10 mouse cellular contexts compared by ENCODE assay signal in the genomic region with DNA sequence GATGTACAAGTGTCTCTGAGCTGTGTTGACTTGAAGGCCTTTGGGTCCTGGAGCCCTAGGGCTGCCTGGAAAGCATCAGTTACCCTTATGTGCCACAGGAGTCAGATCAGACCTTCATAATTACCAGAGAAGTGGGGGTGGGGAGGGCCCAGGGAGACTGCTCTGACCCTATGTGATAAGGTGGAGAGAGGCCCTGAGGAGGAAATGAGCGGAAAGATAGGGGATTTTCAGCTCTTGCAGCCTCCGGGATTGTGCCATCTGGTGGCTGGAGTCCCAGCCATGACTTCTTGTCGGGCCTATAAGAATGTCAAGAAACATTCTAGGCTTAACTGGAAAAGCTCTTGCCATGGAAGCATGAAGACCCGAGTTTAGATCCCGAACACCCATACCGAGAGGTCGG. TPM values are rescaled to one million over a fixed set of nuclear protein-coding genes. Genes with fewer than 3 reads are reported as not detected.
A peak's percentile ranks its signal among the peaks of the same experiment; 100 is the strongest.
DNase-seq lines count a peak whose midpoint lies in the region; ATAC-seq and TF ChIP-seq lines count a peak whose summit lies in the region.
"Had no signal": no experiment of that assay in that cellular context is flagged by ENCODE, and none has a peak within 500 bp of the region (broad histone marks: within the 10 kb centered on the region; RNA-seq: fewer than 3 reads in every experiment).

No protein-coding gene starts in this region.

- H3K9ac ChIP-seq in neural tube, embryonic 11.5 days (ENCODE audit: low read length), result no peak overlapping the region
- H3K9ac ChIP-seq in neural tube, embryonic 15.5 days (replicated peaks), result no peak overlapping the region
- H3K9ac ChIP-seq in liver, embryonic 16.5 days (ENCODE audit: low read depth, low read length), result peak overlapping the region; percentile 17; the same call in 1 of the 2 replicates
- H3K9ac ChIP-seq in stomach, postnatal 0 days (ENCODE audit: low read length), result no peak overlapping the region

- ATAC-seq in neural tube, embryonic 11.5 days (ENCODE audit: insufficient read depth, low FRiP score, low TSS enrichment), result no peak
- ATAC-seq in neural tube, embryonic 15.5 days (ENCODE audit: low FRiP score), result no peak
- peak; percentile 96 for ATAC-seq in liver, embryonic 16.5 days (ENCODE audit: low read depth)
- ATAC-seq in stomach, postnatal 0 days (ENCODE audit: low FRiP score, low TSS enrichment), result peak; percentile 42; the same call in 1 of the 2 replicates
- no peak for ATAC-seq in CD4-positive, CD25-positive, alpha-beta regulatory T cell, adult 4 months

- no peaks in the 10 kb centered on the region for H3K4me1 ChIP-seq in neural tube, embryonic 11.5 days (ENCODE audit: control insufficient read depth, insufficient read depth, low read length)
- H3K4me1 ChIP-seq in neural tube, embryonic 15.5 days, result 0 out of 2 replicates have a peak, but pooled peaks cover 2% of the 10 kb centered on the region
- H3K4me1 ChIP-seq in liver, embryonic 16.5 days (ENCODE audit: control insufficient read depth, low read depth, low read length), result peaks cover 37% of the 10 kb centered on the region
- H3K4me1 ChIP-seq in stomach, postnatal 0 days (replicated peaks; ENCODE audit: control insufficient read depth, insufficient read depth), result no peaks in the 10 kb centered on the region

- H3K4me2 ChIP-seq in neural tube, embryonic 11.5 days (ENCODE audit: low read depth), result no peak overlapping the region
- no peak overlapping the region for H3K4me2 ChIP-seq in neural tube, embryonic 15.5 days
- peak overlapping the region; percentile 38 for H3K4me2 ChIP-seq in liver, embryonic 16.5 days (ENCODE audit: low read depth, low read length)
- H3K4me2 ChIP-seq in stomach, postnatal 0 days (replicated peaks; ENCODE audit: low read depth), result no peak overlapping the region

- WGBS in neural tube, embryonic 11.5 days, result 76% methylated on average over 7 of the region's 7 CpGs
- WGBS in neural tube, embryonic 15.5 days, result 76% methylated on average over 7 of the region's 7 CpGs
- 28% methylated on average over 7 of the region's 7 CpGs for WGBS in liver, embryonic 16.5 days (ENCODE audit: insufficient replicate concordance)
- 65% methylated on average over 7 of the region's 7 CpGs for WGBS in stomach, postnatal 0 days

- peak; percentile 18 for DNase-seq in adrenal gland, postnatal 14 days
- DNase-seq in adrenal gland, adult 18-20 months (ENCODE audit: low spot score in 2 of 2), result no peak
- DNase-seq in neural tube, embryonic 11.5 days (ENCODE audit: low spot score), result peak; percentile 29
- peak; percentile 50 for DNase-seq in stomach, postnatal 0 days (ENCODE audit: low spot score)
- DNase-seq in frontal cortex, adult 2 months (ENCODE audit: extremely low spot score in 1 of 2, low spot score in 1 of 2), result no peak
- DNase-seq: cerebellum, adult 9-10 months; gastrocnemius, postnatal 10 days had no signal

- H3K36me3 ChIP-seq in neural tube, embryonic 11.5 days (ENCODE audit: control insufficient read depth, insufficient read depth, low read length), result no peaks in the 10 kb centered on the region
- no peaks in the 10 kb centered on the region for H3K36me3 ChIP-seq in neural tube, embryonic 15.5 days
- no peaks in the 10 kb centered on the region for H3K36me3 ChIP-seq in liver, embryonic 16.5 days (ENCODE audit: control insufficient read depth, insufficient read depth)
- H3K36me3 ChIP-seq in stomach, postnatal 0 days (ENCODE audit: control insufficient read depth, insufficient read depth, low read length), result no peaks in the 10 kb centered on the region

- H3K4me3 ChIP-seq in neural tube, embryonic 11.5 days (ENCODE audit: low read depth, low read length), result no peak overlapping the region
- H3K4me3 ChIP-seq in neural tube, embryonic 15.5 days (replicated peaks), result no peak overlapping the region
- no peak overlapping the region for H3K4me3 ChIP-seq in liver, embryonic 16.5 days (ENCODE audit: low read depth, low read length)
- H3K4me3 ChIP-seq in stomach, postnatal 0 days (ENCODE audit: low read depth, low read length), result no peak overlapping the region

- no peaks in the 10 kb centered on the region for H3K9me3 ChIP-seq in neural tube, embryonic 11.5 days (ENCODE audit: control insufficient read depth, low read length)
- no peaks in the 10 kb centered on the region for H3K9me3 ChIP-seq in neural tube, embryonic 15.5 days (replicated peaks)
- H3K9me3 ChIP-seq in liver, embryonic 16.5 days (replicated peaks; ENCODE audit: control insufficient read depth, low read length), result no peaks in the 10 kb centered on the region
- H3K9me3 ChIP-seq in stomach, postnatal 0 days (ENCODE audit: control insufficient read depth, low read length), result no peaks in the 10 kb centered on the region

- no peak for TF ChIP-seq EP300 in stomach, postnatal 0 days (optimal IDR thresholded peaks at IDR 0.05)

- no peak overlapping the region for H3K27ac ChIP-seq in neural tube, embryonic 11.5 days (ENCODE audit: low read depth, low read length)
- H3K27ac ChIP-seq in neural tube, embryonic 15.5 days (replicated peaks), result no peak overlapping the region
- H3K27ac ChIP-seq in liver, embryonic 16.5 days (ENCODE audit: low read length), result peak overlapping the region; percentile 81
- no peak overlapping the region for H3K27ac ChIP-seq in stomach, postnatal 0 days (replicated peaks)

- TF ChIP-seq CTCF in stomach, postnatal 0 days (IDR thresholded peaks at IDR 0.05; ENCODE audit: low read depth), result peak; percentile 56

- no peaks in the 10 kb centered on the region for H3K27me3 ChIP-seq in neural tube, embryonic 11.5 days (ENCODE audit: control insufficient read depth, insufficient read depth, low read length)
- no peaks in the 10 kb centered on the region for H3K27me3 ChIP-seq in neural tube, embryonic 15.5 days (replicated peaks)
- H3K27me3 ChIP-seq in liver, embryonic 16.5 days (ENCODE audit: control insufficient read depth, insufficient read depth, low read depth, low read length), result no peaks in the 10 kb centered on the region
- no peaks in the 10 kb centered on the region for H3K27me3 ChIP-seq in stomach, postnatal 0 days (ENCODE audit: control insufficient read depth, insufficient read depth, low read length)

RNA-seq across cellular contexts. Expression of gene Tubb1, which starts 3.2 kb away (rescaled TPM):
- total RNA-seq in adrenal gland, postnatal 14 days (2021), result 1.0 and 2.7 TPM in 2 replicates
- total RNA-seq in adrenal gland, adult 18-20 months (2021), result 1 to 10 TPM in 1 of 2 experiments, under 1 TPM in 1; 0.86 to 3.1 TPM
- polyA plus RNA-seq in neural tube, embryonic 11.5 days (2014; fragmentation: Nextera tagmentation; extraction: Ambion mirVana), result 6.5 and 6.6 TPM in 2 replicates
- polyA plus RNA-seq in neural tube, embryonic 15.5 days (2015; fragmentation: Nextera tagmentation; extraction: Ambion mirVana), result 0.29 and 0.50 TPM in 2 replicates
- 22.0 and 23.5 TPM in 2 replicates for polyA plus RNA-seq in liver, embryonic 16.5 days (2015; fragmentation: Nextera tagmentation; extraction: Ambion mirVana)
- polyA plus RNA-seq in stomach, postnatal 0 days (2015; fragmentation: Nextera tagmentation; extraction: Ambion mirVana), result 0.08 and 0.11 TPM in 2 replicates
- not detected for polyA plus RNA-seq in CD4-positive, CD25-positive, alpha-beta regulatory T cell, adult 4 months (2017; shearing (Covaris generic))
- polyA plus RNA-seq in frontal cortex, adult 2 months (2012; rRNA removed), result 0.25 TPM in 1 of 2 replicates, not detected in the other

RNA-seq across cellular contexts. Expression of gene Atp5e, which starts 10.2 kb away (rescaled TPM):
- 463 and 499 TPM in 2 replicates for total RNA-seq in adrenal gland, postnatal 14 days (2021)
- 100 to 1,000 TPM; 546 to 718 TPM for total RNA-seq in adrenal gland, adult 18-20 months (2021)
- polyA plus RNA-seq in neural tube, embryonic 11.5 days (2014; fragmentation: Nextera tagmentation; extraction: Ambion mirVana), result 673 and 698 TPM in 2 replicates
- 758 and 902 TPM in 2 replicates for polyA plus RNA-seq in neural tube, embryonic 15.5 days (2015; fragmentation: Nextera tagmentation; extraction: Ambion mirVana)
- 366 and 385 TPM in 2 replicates for polyA plus RNA-seq in liver, embryonic 16.5 days (2015; fragmentation: Nextera tagmentation; extraction: Ambion mirVana)
- 759 and 851 TPM in 2 replicates for polyA plus RNA-seq in stomach, postnatal 0 days (2015; fragmentation: Nextera tagmentation; extraction: Ambion mirVana)
- 100 to 1,000 TPM; 552 to 670 TPM for polyA plus RNA-seq in CD4-positive, CD25-positive, alpha-beta regulatory T cell, adult 4 months (2017; shearing (Covaris generic))
- polyA plus RNA-seq in frontal cortex, adult 2 months (2012; rRNA removed), result 547 and 598 TPM in 2 replicates

RNA-seq across cellular contexts. Expression of gene Ctsz, which starts 14.8 kb away (rescaled TPM):
- total RNA-seq in adrenal gland, postnatal 14 days (2021), result 154 and 160 TPM in 2 replicates
- total RNA-seq in adrenal gland, adult 18-20 months (2021), result 100 to 1,000 TPM; 193 to 196 TPM
- polyA plus RNA-seq in neural tube, embryonic 11.5 days (2014; fragmentation: Nextera tagmentation; extraction: Ambion mirVana), result 97.5 and 103 TPM in 2 replicates
- 85.7 and 106 TPM in 2 replicates for polyA plus RNA-seq in neural tube, embryonic 15.5 days (2015; fragmentation: Nextera tagmentation; extraction: Ambion mirVana)
- polyA plus RNA-seq in liver, embryonic 16.5 days (2015; fragmentation: Nextera tagmentation; extraction: Ambion mirVana), result 125 and 128 TPM in 2 replicates
- polyA plus RNA-seq in stomach, postnatal 0 days (2015; fragmentation: Nextera tagmentation; extraction: Ambion mirVana), result 90.4 and 94.2 TPM in 2 replicates
- 100 to 1,000 TPM in 1 of 2 experiments, 10 to 100 TPM in 1; 91.9 to 125 TPM for polyA plus RNA-seq in CD4-positive, CD25-positive, alpha-beta regulatory T cell, adult 4 months (2017; shearing (Covaris generic))
- polyA plus RNA-seq in frontal cortex, adult 2 months (2012; rRNA removed), result 71.3 and 75.2 TPM in 2 replicates

RNA-seq across cellular contexts. Expression of gene Prelid3b, which starts 19.2 kb away (rescaled TPM):
- total RNA-seq in adrenal gland, postnatal 14 days (2021), result 177 and 185 TPM in 2 replicates
- 100 to 1,000 TPM; 118 to 119 TPM for total RNA-seq in adrenal gland, adult 18-20 months (2021)
- polyA plus RNA-seq in neural tube, embryonic 11.5 days (2014; fragmentation: Nextera tagmentation; extraction: Ambion mirVana), result 121 and 131 TPM in 2 replicates
- polyA plus RNA-seq in neural tube, embryonic 15.5 days (2015; fragmentation: Nextera tagmentation; extraction: Ambion mirVana), result 110 and 112 TPM in 2 replicates
- 64.2 and 74.4 TPM in 2 replicates for polyA plus RNA-seq in liver, embryonic 16.5 days (2015; fragmentation: Nextera tagmentation; extraction: Ambion mirVana)
- 131 and 132 TPM in 2 replicates for polyA plus RNA-seq in stomach, postnatal 0 days (2015; fragmentation: Nextera tagmentation; extraction: Ambion mirVana)
- polyA plus RNA-seq in CD4-positive, CD25-positive, alpha-beta regulatory T cell, adult 4 months (2017; shearing (Covaris generic)), result 10 to 100 TPM; 69.8 to 85.8 TPM
- polyA plus RNA-seq in frontal cortex, adult 2 months (2012; rRNA removed), result 85.6 and 95.5 TPM in 2 replicates

RNA-seq across cellular contexts. Expression of gene Nelfcd, which starts 38.1 kb away (rescaled TPM):
- 51.5 and 63.4 TPM in 2 replicates for total RNA-seq in adrenal gland, postnatal 14 days (2021)
- 10 to 100 TPM; 47.1 to 55.3 TPM for total RNA-seq in adrenal gland, adult 18-20 months (2021)
- 169 and 172 TPM in 2 replicates for polyA plus RNA-seq in neural tube, embryonic 11.5 days (2014; fragmentation: Nextera tagmentation; extraction: Ambion mirVana)
- 101 TPM in 2 replicates for polyA plus RNA-seq in neural tube, embryonic 15.5 days (2015; fragmentation: Nextera tagmentation; extraction: Ambion mirVana)
- 68.7 and 69.4 TPM in 2 replicates for polyA plus RNA-seq in liver, embryonic 16.5 days (2015; fragmentation: Nextera tagmentation; extraction: Ambion mirVana)
- polyA plus RNA-seq in stomach, postnatal 0 days (2015; fragmentation: Nextera tagmentation; extraction: Ambion mirVana), result 37.6 and 40.2 TPM in 2 replicates
- polyA plus RNA-seq in CD4-positive, CD25-positive, alpha-beta regulatory T cell, adult 4 months (2017; shearing (Covaris generic)), result 100 to 1,000 TPM in 1 of 2 experiments, 10 to 100 TPM in 1; 53.4 to 105 TPM
- polyA plus RNA-seq in frontal cortex, adult 2 months (2012; rRNA removed), result 75.5 and 77.1 TPM in 2 replicates

Comparison
In these comparisons a context has a peak if more than half of its experiments do, and no peak if none do; other contexts are left out.
1. DNase-seq: peak in adrenal gland, postnatal 14 days (single experiment), neural tube, embryonic 11.5 days (single experiment) and stomach, postnatal 0 days (single experiment); none in adrenal gland, adult 18-20 months (0 of 2) and frontal cortex, adult 2 months (0 of 2).
2. ATAC-seq: peak in liver, embryonic 16.5 days (single experiment) and stomach, postnatal 0 days (single experiment); none in neural tube, embryonic 11.5 days (single experiment), neural tube, embryonic 15.5 days (single experiment) and CD4-positive, CD25-positive, alpha-beta regulatory T cell, adult 4 months (single experiment).